Mouse (Mus musculus): ENCODE measurements around the gene Stard3. TPM values are rescaled to one million over a fixed set of nuclear protein-coding genes. Genes with fewer than 3 reads are reported as not detected.

Stard3 gene
- total and polyA plus RNA-seq, 3 experiments: 31.7 to 39.6 (median 33.9) TPM

DNA sequence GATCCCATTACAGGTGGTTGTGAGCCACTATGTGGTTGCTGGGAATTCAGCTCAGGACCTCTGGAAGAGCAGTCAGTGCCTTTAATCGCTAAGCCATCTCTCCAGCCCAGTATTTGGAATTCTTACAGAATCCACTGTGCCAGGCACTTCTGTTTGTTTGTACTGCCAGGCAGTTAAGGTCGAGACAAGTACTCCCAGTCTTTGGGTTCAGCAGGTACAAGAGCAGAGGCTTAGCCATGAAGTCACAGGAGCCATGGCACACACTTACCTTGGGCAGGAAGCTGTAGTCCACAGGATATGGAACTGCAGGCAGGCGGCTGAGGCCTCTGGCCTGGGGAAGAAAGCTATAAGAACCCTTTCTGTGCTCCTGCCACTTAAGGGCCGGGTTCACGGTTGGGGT, 5.6 kb downstream of the Stard3 start:
- in situ Hi-C loops (cut with MboI; ENCODE audit: low pct_ligation_motif_present, low pct_unique_long_range_greater_than_20kb, low sequenced_read_pairs): no loop called here
- no peaks in the 10 kb centered on the region for H3K27me3 ChIP-seq (replicated peaks)
- no peak for DNase-seq (ENCODE audit: extremely low read depth)
- dilution Hi-C loops (cut with MboI; ENCODE audit: extremely low pct_ligation_motif_present, extremely low pct_unique_long_range_greater_than_20kb, low sequenced_read_pairs): no loop called here
- H3K4me1 ChIP-seq (ENCODE audit: control insufficient read depth in 1 of 2, insufficient read depth in 2 of 2): peaks cover 8 to 35% of the 10 kb centered on the region in 2 experiments
- no peak overlapping the region for H3K27ac ChIP-seq (ENCODE audit: insufficient read depth, low read depth)
- H3K9ac ChIP-seq (ENCODE audit: insufficient read depth, low read depth): no peak overlapping the region
- no peak for TF ChIP-seq POLR2AphosphoS2 (IDR thresholded peaks at IDR 0.05; ENCODE audit: low read depth, low read length)
- TF ChIP-seq PAX5 (IDR thresholded peaks at IDR 0.05; ENCODE audit: low read length): no peak
- peaks cover 11% of the 10 kb centered on the region for H3K79me2 ChIP-seq (replicated peaks; ENCODE audit: control insufficient read depth, extremely low read depth, insufficient read depth, poor library complexity, severe bottlenecking)
- H3K36me3 ChIP-seq (replicated peaks in 1 of 2; ENCODE audit: control insufficient read depth in 1 of 2, insufficient read depth in 1 of 2, low read length in 1 of 2): peaks cover 0 to 60% of the 10 kb centered on the region in 2 experiments
- no peak overlapping the region for H3K4me3 ChIP-seq (replicated peaks in 1 of 3; ENCODE audit: low read depth in 2 of 3, low read length in 2 of 3, poor library complexity in 1 of 3)
- H3K4me2 ChIP-seq (ENCODE audit: insufficient read depth, low read depth, poor library complexity, severe bottlenecking): no peak overlapping the region
- no peaks in the 10 kb centered on the region for H3K9me3 ChIP-seq (replicated peaks; ENCODE audit: low read length)

DNA sequence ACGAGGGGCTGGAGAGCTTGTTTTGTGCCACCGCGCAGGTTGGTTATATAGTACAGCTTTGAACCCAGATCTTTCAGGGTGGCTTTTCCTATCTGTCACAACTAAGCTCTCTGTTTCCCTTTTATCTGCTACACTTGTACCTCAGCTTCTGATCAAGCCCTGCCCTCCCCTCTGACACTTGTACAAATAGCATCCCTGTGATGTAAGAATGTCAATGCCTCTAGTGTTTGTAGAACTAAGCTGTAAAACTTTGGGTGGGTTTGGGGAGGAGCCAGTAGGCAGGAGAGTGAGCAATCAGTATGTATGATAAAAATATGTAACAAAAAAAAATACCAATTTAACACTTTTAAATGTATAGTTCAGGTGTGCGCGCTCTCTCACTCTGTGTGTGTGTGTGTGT, 6.2 kb downstream of the Stard3 start:
- Histone ChIP-seq H3K4me2 (ENCODE audit: insufficient read depth, low read depth, poor library complexity, severe bottlenecking) (no peak overlapping the region), H3K9ac (ENCODE audit: insufficient read depth, low read depth) (no peak overlapping the region), H3K4me3 (replicated peaks in 1 of 3; ENCODE audit: low read depth in 2 of 3, low read length in 2 of 3, poor library complexity in 1 of 3) (no peak overlapping the region), H3K79me2 (replicated peaks; ENCODE audit: control insufficient read depth, extremely low read depth, insufficient read depth, poor library complexity, severe bottlenecking) (peaks cover 5% of the 10 kb centered on the region), H3K9me3 (replicated peaks; ENCODE audit: low read length) (no peaks in the 10 kb centered on the region), H3K27ac (ENCODE audit: insufficient read depth, low read depth) (no peak overlapping the region), H3K4me1 (ENCODE audit: control insufficient read depth in 1 of 2, insufficient read depth in 2 of 2) (peaks cover 5 to 30% of the 10 kb centered on the region in 2 experiments), H3K36me3 (replicated peaks in 1 of 2; ENCODE audit: control insufficient read depth in 1 of 2, insufficient read depth in 1 of 2, low read length in 1 of 2) (peaks cover 0 to 62% of the 10 kb centered on the region in 2 experiments), H3K27me3 (replicated peaks) (no peaks in the 10 kb centered on the region)
- TF ChIP-seq KAT2A (IDR thresholded peaks at IDR 0.05; ENCODE audit: insufficient replicate concordance, low read length) (no peak), IRF4 (IDR thresholded peaks at IDR 0.05; ENCODE audit: low read depth, low read length) (no peak), NELFE (IDR thresholded peaks at IDR 0.05; ENCODE audit: low read depth, low read length) (no peak)
- dilution Hi-C loops (cut with MboI; ENCODE audit: extremely low pct_ligation_motif_present, extremely low pct_unique_long_range_greater_than_20kb, low sequenced_read_pairs): no loop called here
- in situ Hi-C loops (cut with MboI; ENCODE audit: low pct_ligation_motif_present, low pct_unique_long_range_greater_than_20kb, low sequenced_read_pairs): no loop called here
- no peak for DNase-seq (ENCODE audit: extremely low read depth)

DNA sequence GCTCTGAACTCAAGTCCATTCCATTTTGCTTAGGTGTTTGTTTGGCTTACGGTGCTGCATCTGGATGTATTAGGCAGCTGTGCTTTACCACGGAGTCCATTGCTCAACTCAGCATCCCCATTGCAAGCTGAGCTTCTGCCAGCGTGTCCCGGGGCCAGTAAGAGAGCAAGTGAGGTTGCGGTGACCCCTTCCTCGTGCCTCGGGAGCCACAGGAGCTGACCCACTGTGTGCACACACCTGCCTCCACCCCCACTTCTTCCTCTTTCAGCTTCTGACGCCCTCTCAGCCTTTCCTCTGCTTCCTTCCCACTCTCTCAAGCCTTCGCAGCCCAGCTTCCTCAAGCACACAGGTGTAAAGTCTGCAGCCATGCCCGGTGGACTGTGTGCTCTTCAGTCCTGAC, 8.1 kb downstream of the Stard3 start:
- Histone ChIP-seq H3K27me3 (replicated peaks) (no peaks in the 10 kb centered on the region), H3K27ac (ENCODE audit: insufficient read depth, low read depth) (no peak overlapping the region), H3K9ac (ENCODE audit: insufficient read depth, low read depth) (no peak overlapping the region), H3K36me3 (replicated peaks in 1 of 2; ENCODE audit: control insufficient read depth in 1 of 2, insufficient read depth in 1 of 2, low read length in 1 of 2) (peaks cover 0 to 55% of the 10 kb centered on the region in 2 experiments), H3K4me1 (ENCODE audit: control insufficient read depth in 1 of 2, insufficient read depth in 2 of 2) (peaks cover 0 to 11% of the 10 kb centered on the region in 2 experiments; a peak in 2 of 4 replicates), H3K4me2 (ENCODE audit: insufficient read depth, low read depth, poor library complexity, severe bottlenecking) (no peak overlapping the region), H3K4me3 (replicated peaks in 1 of 3; ENCODE audit: low read depth in 2 of 3, low read length in 2 of 3, poor library complexity in 1 of 3) (no peak overlapping the region), H3K79me2 (replicated peaks; ENCODE audit: control insufficient read depth, extremely low read depth, insufficient read depth, poor library complexity, severe bottlenecking) (no peaks in the 10 kb centered on the region; the same call in 1 of the 2 replicates), H3K9me3 (replicated peaks; ENCODE audit: low read length) (no peaks in the 10 kb centered on the region)
- no peak for DNase-seq (ENCODE audit: extremely low read depth)
- in situ Hi-C loops (cut with MboI; ENCODE audit: low pct_ligation_motif_present, low pct_unique_long_range_greater_than_20kb, low sequenced_read_pairs): no loop called here
- TF ChIP-seq MXI1 (IDR thresholded peaks at IDR 0.05; ENCODE audit: low read depth, low read length) (no peak), KAT2A (IDR thresholded peaks at IDR 0.05; ENCODE audit: insufficient replicate concordance, low read length) (no peak), EP300 (IDR thresholded peaks at IDR 0.05; ENCODE audit: low read length) (no peak), NELFE (IDR thresholded peaks at IDR 0.05; ENCODE audit: low read depth, low read length) (no peak), ZC3H11A (IDR thresholded peaks at IDR 0.05; ENCODE audit: low read depth, low read length) (no peak), MEF2A (IDR thresholded peaks at IDR 0.05; ENCODE audit: borderline replicate concordance, low read depth, low read length) (no peak), CHD2 (IDR thresholded peaks at IDR 0.05; ENCODE audit: low read length) (no peak), MYC (IDR thresholded peaks at IDR 0.05; ENCODE audit: low read depth, low read length) (no peak)
- dilution Hi-C loops (cut with MboI; ENCODE audit: extremely low pct_ligation_motif_present, extremely low pct_unique_long_range_greater_than_20kb, low sequenced_read_pairs): no loop called here

Data from CH12.LX (cell line).